Mouse (Mus musculus) MEL (cell line): ENCODE measurements around the gene Aplp1.

Experiments used
- CTCF ChIP-seq, 3 experiments: IDR thresholded peaks in 2 of 3; conservative IDR thresholded peaks in 1 of 3; 2 replicates each; pipeline ENCODE4 v1.5.1; 2011 to 2012; ENCODE audit warnings: low read length in 3 of 3, low read depth in 2 of 3, mild to moderate bottlenecking in 2 of 3, improper control_type of control experiment in 1 of 3, inconsistent platforms in 1 of 3, mixed read lengths in 1 of 3, moderate library complexity in 1 of 3; ENCODE audit not compliant: control insufficient read depth in 1 of 3, insufficient read depth in 1 of 3, poor library complexity in 1 of 3, severe bottlenecking in 1 of 3
- GATA1 ChIP-seq: IDR thresholded peaks from 2 replicates; pipeline ENCODE4 v1.6.1; 2011; ENCODE audit warnings: low read depth, low read length, improper control_type of control experiment
- MEF2A ChIP-seq: IDR thresholded peaks from 2 replicates; pipeline ENCODE4 v1.6.1; 2014; ENCODE audit warnings: low read depth, mild to moderate bottlenecking, inconsistent platforms, low read length, improper control_type of control experiment; ENCODE audit not compliant: poor library complexity, insufficient replicate concordance, severe bottlenecking; ENCODE audit errors: extremely low read depth
- POLR2A ChIP-seq, 2 experiments: IDR thresholded peaks; 2 replicates each; pipeline ENCODE4 v1.6.1; 2011 to 2012; ENCODE audit warnings: low read length in 2 of 2, mild to moderate bottlenecking in 2 of 2, control low read depth in 1 of 2, improper control_type of control experiment in 1 of 2, low read depth in 1 of 2, moderate library complexity in 1 of 2; ENCODE audit not compliant: control insufficient read depth in 1 of 2, insufficient read depth in 1 of 2, poor library complexity in 1 of 2
- POLR2AphosphoS2 ChIP-seq: IDR thresholded peaks from 2 replicates; pipeline ENCODE4 v1.6.1; 2011; ENCODE audit warnings: low read length, improper control_type of control experiment
- TCF12 ChIP-seq: IDR thresholded peaks from 2 replicates; pipeline ENCODE4 v1.6.1; 2014; ENCODE audit warnings: low read depth, mild to moderate bottlenecking, inconsistent platforms, low read length, improper control_type of control experiment, moderate library complexity
- USF2 ChIP-seq, 2 experiments: IDR thresholded peaks; 2 replicates each; pipeline ENCODE4 v1.6.1; 2011 to 2012; ENCODE audit warnings: improper control_type of control experiment in 2 of 2, low read length in 2 of 2, borderline replicate concordance in 1 of 2, inconsistent platforms in 1 of 2, low read depth in 1 of 2, mild to moderate bottlenecking in 1 of 2; ENCODE audit not compliant: insufficient read depth in 1 of 2
- ZNF384 ChIP-seq: IDR thresholded peaks from 2 replicates; pipeline ENCODE4 v1.6.1; 2012; ENCODE audit warnings: low read depth, mild to moderate bottlenecking, inconsistent platforms, low read length, improper control_type of control experiment

GRCm38 (mm10) chr7:30439734-30440133 lies 5.6 kb downstream of the Aplp1 start:
- TF ChIP-seq TCF12 (no peak), POLR2AphosphoS2 (no peak), MEF2A (no peak), CTCF (IDR thresholded peaks at IDR 0.05 in 2 of 3, conservative IDR thresholded peaks at IDR 0.05 in 1 of 3; ENCODE audit: control insufficient read depth in 1 of 3, insufficient read depth in 1 of 3, low read depth in 2 of 3, low read length in 3 of 3, poor library complexity in 1 of 3, severe bottlenecking in 1 of 3) (no peak), POLR2A (IDR thresholded peaks at IDR 0.05; ENCODE audit: control insufficient read depth in 1 of 2, insufficient read depth in 1 of 2, low read depth in 1 of 2, low read length in 2 of 2, poor library complexity in 1 of 2) (no peak), ZNF384 (no peak), GATA1 (no peak), USF2 (IDR thresholded peaks at IDR 0.05; ENCODE audit: borderline replicate concordance in 1 of 2, insufficient read depth in 1 of 2, low read depth in 1 of 2, low read length in 2 of 2) (no peak)
